Mouse (Mus musculus) hindbrain, embryonic 15.5 days (tissue): Measurements from ENCODE around the gene Dse. TPM values are rescaled to one million over a fixed set of nuclear protein-coding genes. Genes with fewer than 3 reads are reported as not detected.

Source experiments
- ATAC-seq: fragments of 200-750 bp; cut with Nextera tagmentation; 2 replicates; pipeline ENCODE4 v1.8.0; 2017; ENCODE audit warnings: low read depth, moderate number of reproducible peaks, moderate TSS enrichment; ENCODE audit not compliant: low FRiP score
- H3K27ac ChIP-seq: fragments of 300-500 bp; sonication (generic); replicated peaks from 2 replicates; pipeline ENCODE4 v1.5.1; 2015; ENCODE audit warnings: mild to moderate bottlenecking, inconsistent platforms
- H3K27me3 ChIP-seq: fragments of 300-500 bp; sonication (generic); 2 replicates; pipeline ENCODE4 v1.6.1; 2015; ENCODE audit warnings: control low read depth, inconsistent platforms
- H3K36me3 ChIP-seq: fragments of 300-500 bp; sonication (generic); 2 replicates; pipeline ENCODE4 v1.6.1; 2015; ENCODE audit warnings: control low read depth, inconsistent platforms
- H3K4me1 ChIP-seq: fragments of 300-500 bp; sonication (generic); replicated peaks from 2 replicates; pipeline ENCODE4 v1.6.1; 2015; ENCODE audit warnings: control low read depth, inconsistent platforms
- H3K4me2 ChIP-seq: fragments of 300-500 bp; sonication (generic); 2 replicates; pipeline ENCODE4 v1.6.1; 2015; ENCODE audit warnings: moderate library complexity, mild to moderate bottlenecking, inconsistent platforms
- H3K4me3 ChIP-seq: fragments of 300-500 bp; sonication (generic); 2 replicates; pipeline ENCODE4 v1.5.1; 2015; ENCODE audit warnings: mild to moderate bottlenecking, inconsistent platforms
- H3K9ac ChIP-seq: fragments of 300-500 bp; sonication (generic); 2 replicates; pipeline ENCODE4 v1.6.1; 2015; ENCODE audit warnings: inconsistent platforms
- H3K9me3 ChIP-seq: fragments of 300-500 bp; sonication (generic); 2 replicates; pipeline ENCODE4 v1.6.1; 2016; ENCODE audit warnings: control low read depth, inconsistent platforms
- WGBS: fragments of 180-500 bp; shearing (Covaris S2); methylation state at CpG from one replicate; pipeline ENCODE4 v1.1.7; 2015; 5-methylcytosine and 5-hydroxymethylcytosine counted together
- polyA plus RNA-seq: library from polyadenylated mRNA; unstranded; fragments of >200 nt; fragmentation: Nextera tagmentation; extraction: Ambion mirVana; gene quantifications from 2 replicates; pipeline ENCODE4 v1.2.1, GENCODE M21; 2015

The Dse gene
- polyA plus RNA-seq, 1 experiment from 2014 or later: 6.5 TPM

DNA sequence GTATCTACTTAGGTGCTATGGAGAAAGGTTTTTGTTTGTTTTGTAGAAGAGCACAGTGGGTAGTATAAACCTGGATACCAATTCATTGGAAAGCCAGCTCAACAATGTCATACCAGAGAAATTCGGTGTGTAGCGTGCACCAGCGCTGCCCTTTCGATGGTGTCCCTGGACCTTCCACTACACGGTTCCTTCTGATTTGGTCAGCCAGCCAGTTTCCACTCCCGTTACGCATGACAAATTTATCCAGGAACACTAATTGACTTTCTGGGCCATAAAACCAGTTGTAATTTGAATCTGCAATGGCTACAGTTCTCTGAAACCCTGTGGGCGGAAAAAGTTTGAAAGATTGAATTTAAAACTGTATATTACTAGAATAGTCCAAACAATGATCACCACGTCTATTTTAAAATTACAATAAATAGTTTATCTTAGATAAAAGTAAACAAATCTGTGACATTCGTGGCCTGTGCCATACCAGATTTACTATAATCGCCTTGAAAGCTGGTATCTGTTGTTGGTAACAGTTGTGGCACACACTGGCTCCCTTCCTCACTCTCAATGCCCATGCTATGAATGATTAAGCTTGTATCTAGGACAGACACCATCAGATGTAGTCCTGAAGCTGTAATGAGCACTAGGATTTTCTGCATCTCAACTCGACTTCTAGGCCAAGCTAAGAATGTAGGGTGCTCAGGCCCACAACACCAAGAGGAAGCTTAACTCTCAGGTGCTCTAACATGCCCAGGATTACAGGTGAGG, 51.5 kb downstream of the Dse start:
- no peak overlapping the region for H3K27ac ChIP-seq
- no peak overlapping the region for H3K4me2 ChIP-seq
- WGBS: 82% methylated on average over 12 of the region's 12 CpGs
- no peaks in the 10 kb centered on the region for H3K9me3 ChIP-seq
- no peak for ATAC-seq
- no peaks in the 10 kb centered on the region for H3K36me3 ChIP-seq
- no peak overlapping the region for H3K9ac ChIP-seq
- no peaks in the 10 kb centered on the region for H3K27me3 ChIP-seq
- H3K4me1 ChIP-seq: no peaks in the 10 kb centered on the region
- no peak overlapping the region for H3K4me3 ChIP-seq

DNA sequence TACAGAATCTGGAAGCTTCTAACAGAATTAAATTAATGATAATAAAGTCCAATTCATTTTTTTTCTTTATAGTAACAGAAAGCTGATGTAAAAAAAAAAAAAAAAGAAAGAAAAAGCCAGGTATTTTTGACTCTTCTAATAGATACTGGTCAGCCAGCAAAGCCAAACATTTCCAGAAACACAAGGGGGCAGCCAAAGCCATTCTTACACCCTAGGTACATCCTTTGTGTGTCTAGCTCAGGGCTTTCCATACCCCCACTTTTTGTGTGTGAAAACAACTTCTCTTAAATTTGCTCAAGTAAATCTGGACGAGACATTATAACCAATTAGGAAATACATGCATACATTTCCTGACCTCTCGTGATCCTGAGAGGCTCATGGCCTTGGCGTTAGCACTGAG, 55.7 kb downstream of the Dse start:
- Histone ChIP-seq H3K9me3 (no peaks in the 10 kb centered on the region), H3K4me3 (no peak overlapping the region), H3K27me3 (no peaks in the 10 kb centered on the region), H3K4me1 (no peaks in the 10 kb centered on the region), H3K4me2 (no peak overlapping the region), H3K27ac (no peak overlapping the region), H3K36me3 (no peaks in the 10 kb centered on the region), H3K9ac (no peak overlapping the region)
- ATAC-seq: no peak
- 84% methylated on average over 3 of the region's 3 CpGs for WGBS

DNA sequence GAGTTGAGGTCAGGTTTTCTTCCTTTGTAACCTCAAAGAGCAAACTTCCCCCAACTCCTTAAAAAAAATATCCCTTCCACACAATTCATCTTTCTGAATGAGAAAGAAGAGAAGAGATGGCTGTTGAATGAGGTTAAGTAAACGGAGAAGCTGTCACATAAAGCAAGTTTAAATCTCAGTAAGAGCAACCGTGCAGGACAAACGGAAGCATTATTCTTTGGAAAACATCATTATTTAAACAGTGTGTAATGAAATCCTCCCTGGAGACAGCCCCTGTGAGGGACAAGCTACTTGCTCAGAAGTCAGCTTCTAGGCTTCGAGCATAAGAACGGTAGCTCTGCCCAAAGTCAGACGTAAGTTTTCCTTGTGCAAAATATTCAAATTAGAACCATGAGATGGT, 57.1 kb downstream of the Dse start:
- 49% methylated on average over 6 of the region's 6 CpGs for WGBS
- Histone ChIP-seq H3K36me3 (no peaks in the 10 kb centered on the region), H3K9ac (no peak overlapping the region), H3K4me1 (no peaks in the 10 kb centered on the region), H3K4me3 (no peak overlapping the region), H3K9me3 (no peaks in the 10 kb centered on the region), H3K27me3 (no peaks in the 10 kb centered on the region), H3K4me2 (no peak overlapping the region), H3K27ac (no peak overlapping the region)
- ATAC-seq: no peak

DNA sequence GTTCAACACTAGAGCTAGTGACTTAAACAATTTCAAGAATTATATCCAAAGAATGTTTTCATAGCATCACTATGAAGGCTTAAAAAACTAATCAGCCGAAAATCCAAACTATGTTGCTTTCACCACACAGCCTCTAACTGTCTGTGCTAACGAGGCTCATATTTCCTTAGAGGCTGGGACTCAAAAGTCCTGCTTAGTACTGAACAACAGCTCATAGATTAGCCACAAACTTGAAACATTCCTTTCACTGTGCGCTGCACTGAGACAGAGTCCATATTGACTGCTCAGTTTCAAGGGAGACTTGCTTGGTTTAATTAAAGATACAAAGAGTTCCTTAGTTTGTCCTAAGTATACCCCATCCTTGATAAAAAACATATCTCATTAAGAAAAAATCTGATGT, 57.7 kb downstream of the Dse start:
- Histone ChIP-seq H3K4me3 (no peak overlapping the region), H3K27me3 (no peaks in the 10 kb centered on the region), H3K27ac (no peak overlapping the region), H3K4me1 (no peaks in the 10 kb centered on the region), H3K36me3 (no peaks in the 10 kb centered on the region), H3K9me3 (no peaks in the 10 kb centered on the region), H3K4me2 (no peak overlapping the region), H3K9ac (no peak overlapping the region)
- WGBS: 76% methylated on average over 3 of the region's 3 CpGs
- no peak for ATAC-seq

DNA sequence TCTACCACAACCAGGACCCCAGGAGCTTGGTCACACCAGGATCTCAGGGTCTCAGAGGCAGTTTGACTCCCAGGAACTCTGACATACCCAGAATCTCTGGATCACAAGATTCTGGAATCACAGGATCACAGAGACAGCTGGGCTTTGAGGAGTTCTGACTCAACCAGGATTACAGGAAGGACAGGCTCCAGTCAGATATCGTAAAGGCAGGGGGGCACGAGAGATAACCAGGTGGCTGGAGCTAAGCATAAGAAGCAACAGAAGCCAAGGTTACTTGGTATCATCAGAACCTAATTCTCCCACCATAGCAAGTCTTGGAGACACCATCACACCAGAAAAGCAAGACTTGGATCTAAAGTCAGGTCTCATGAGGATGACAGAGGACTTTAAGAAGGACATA, 65.8 kb downstream of the Dse start:
- H3K36me3 ChIP-seq: no peaks in the 10 kb centered on the region
- no peak overlapping the region for H3K4me3 ChIP-seq
- no peak overlapping the region for H3K27ac ChIP-seq
- no peaks in the 10 kb centered on the region for H3K27me3 ChIP-seq
- H3K9ac ChIP-seq: no peak overlapping the region
- 91% methylated on average over 2 of the region's 2 CpGs for WGBS
- ATAC-seq: no peak
- H3K4me1 ChIP-seq: no peaks in the 10 kb centered on the region
- no peaks in the 10 kb centered on the region for H3K9me3 ChIP-seq
- H3K4me2 ChIP-seq: no peak overlapping the region

DNA sequence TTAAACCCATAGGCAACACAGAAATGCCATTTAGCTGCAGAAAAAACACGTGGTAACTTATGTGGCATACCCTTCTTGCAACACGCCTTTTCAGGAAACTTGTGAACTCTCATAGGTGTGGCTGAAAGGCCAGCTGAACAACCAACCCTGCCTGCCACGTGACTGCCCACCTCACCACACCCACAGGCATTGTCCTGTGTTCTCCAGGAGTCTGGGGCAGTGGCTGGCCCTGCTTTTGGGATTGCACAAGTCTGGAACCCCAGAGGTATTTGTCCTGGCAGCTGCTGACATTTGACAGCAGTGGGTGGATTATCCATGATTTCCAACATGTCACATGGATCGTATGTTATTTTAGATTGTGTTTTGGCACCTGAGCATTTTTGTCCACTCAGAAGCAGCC, 67.7 kb downstream of the Dse start:
- Histone ChIP-seq H3K27me3 (no peaks in the 10 kb centered on the region), H3K9ac (no peak overlapping the region), H3K27ac (no peak overlapping the region), H3K4me3 (no peak overlapping the region), H3K9me3 (no peaks in the 10 kb centered on the region), H3K4me2 (no peak overlapping the region), H3K36me3 (no peaks in the 10 kb centered on the region), H3K4me1 (no peaks in the 10 kb centered on the region)
- WGBS: 75% methylated on average over 4 of the region's 4 CpGs
- ATAC-seq: no peak

DNA sequence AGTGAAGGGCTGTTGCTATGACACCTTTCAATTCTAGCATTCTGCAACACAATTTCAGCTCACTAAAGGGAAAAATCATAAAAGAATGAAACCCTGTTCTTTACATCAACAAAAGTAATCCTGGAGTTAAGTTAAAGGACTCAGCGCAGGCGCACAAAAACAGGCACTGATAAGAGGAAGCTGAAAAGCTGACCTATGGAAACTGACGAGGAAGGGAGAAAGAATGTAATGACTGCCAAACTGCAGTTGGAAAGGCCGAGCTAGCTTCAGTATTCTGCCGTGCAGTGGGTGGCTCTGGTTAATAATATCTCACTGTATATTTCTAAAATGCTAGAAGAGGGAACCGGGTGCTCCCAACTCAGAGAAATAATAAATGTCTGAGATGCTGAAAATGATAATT, 69.5 kb downstream of the Dse start:
- 68% methylated on average over 6 of the region's 6 CpGs for WGBS
- Histone ChIP-seq H3K4me1 (no peaks in the 10 kb centered on the region), H3K36me3 (no peaks in the 10 kb centered on the region), H3K27me3 (no peaks in the 10 kb centered on the region), H3K9ac (no peak overlapping the region), H3K27ac (no peak overlapping the region), H3K4me3 (no peak overlapping the region), H3K4me2 (no peak overlapping the region), H3K9me3 (no peaks in the 10 kb centered on the region)
- ATAC-seq: no peak

DNA sequence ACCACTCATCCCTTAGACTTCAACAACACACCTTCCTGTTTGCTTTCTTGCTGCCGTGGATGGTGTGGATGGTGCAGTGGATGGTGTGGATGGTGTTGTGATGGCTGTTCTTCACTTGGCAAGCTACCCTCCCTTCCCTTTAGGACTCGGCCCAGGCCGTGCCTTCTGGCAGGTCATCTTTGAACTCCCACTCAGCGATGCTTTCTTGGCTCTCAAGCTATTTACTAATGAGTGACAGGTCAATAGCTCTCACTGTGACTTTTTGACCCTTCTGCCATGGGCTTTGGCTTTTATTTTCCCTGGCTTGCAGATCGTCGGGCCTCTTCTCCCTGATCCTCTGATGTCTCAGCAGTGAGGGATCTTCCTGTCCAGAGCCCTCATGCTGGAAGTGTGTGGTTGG, 71.1 kb downstream of the Dse start:
- no peak overlapping the region for H3K4me2 ChIP-seq
- H3K9me3 ChIP-seq: no peaks in the 10 kb centered on the region
- H3K27ac ChIP-seq: no peak overlapping the region
- H3K4me3 ChIP-seq: no peak overlapping the region
- H3K27me3 ChIP-seq: no peaks in the 10 kb centered on the region
- no peaks in the 10 kb centered on the region for H3K4me1 ChIP-seq
- ATAC-seq: no peak
- no peak overlapping the region for H3K9ac ChIP-seq
- WGBS: 15% methylated on average over 6 of the region's 6 CpGs
- no peaks in the 10 kb centered on the region for H3K36me3 ChIP-seq

DNA sequence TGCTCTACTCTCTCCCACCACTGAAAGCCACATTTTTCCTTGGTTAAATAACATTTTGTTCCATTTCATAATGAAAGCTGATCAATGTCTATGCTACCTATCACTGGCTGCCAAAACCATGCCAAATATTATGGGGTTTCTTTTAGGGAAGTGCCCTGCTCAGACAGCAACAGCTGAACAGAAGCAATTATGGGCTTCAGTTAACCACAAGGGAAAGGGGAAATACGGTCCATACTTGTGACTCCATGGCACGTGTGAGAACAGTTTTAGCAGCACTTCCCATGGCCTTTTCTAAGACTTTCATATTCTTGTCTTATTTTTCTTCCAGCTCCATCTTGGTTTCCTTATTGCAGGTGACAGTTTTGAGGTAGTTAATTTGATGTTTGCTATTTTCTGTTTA, 76.2 kb downstream of the Dse start:
- 86% methylated on average over 2 of the region's 2 CpGs for WGBS
- Histone ChIP-seq H3K4me2 (no peak overlapping the region), H3K9me3 (no peaks in the 10 kb centered on the region), H3K4me1 (0 out of 2 replicates have a peak, but pooled peaks cover 4% of the 10 kb centered on the region), H3K27me3 (no peaks in the 10 kb centered on the region), H3K36me3 (no peaks in the 10 kb centered on the region), H3K27ac (no peak overlapping the region), H3K9ac (no peak overlapping the region), H3K4me3 (no peak overlapping the region)
- no peak for ATAC-seq

DNA sequence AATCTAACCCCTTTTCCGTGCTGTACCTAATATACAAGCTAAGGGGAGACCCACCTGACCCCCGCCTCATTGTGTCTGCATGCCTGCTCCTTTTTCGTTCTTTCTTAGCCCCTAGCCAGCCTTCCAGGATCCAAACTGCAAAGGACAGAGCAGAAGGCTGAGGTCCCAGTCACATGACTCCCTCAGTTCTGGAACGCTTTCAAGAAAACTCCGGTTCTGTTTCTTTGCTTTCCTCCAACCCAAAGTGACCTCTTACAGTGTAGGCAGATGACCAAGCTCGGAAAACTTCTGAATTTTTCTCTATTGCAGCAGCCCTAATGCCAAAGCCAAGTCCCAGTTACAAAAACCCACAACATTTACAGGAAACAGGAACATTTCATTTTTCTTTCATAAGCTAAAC, 79.1 kb downstream of the Dse start:
- 88% methylated on average over 6 of the region's 6 CpGs for WGBS
- H3K27me3 ChIP-seq: no peaks in the 10 kb centered on the region
- H3K27ac ChIP-seq: no peak overlapping the region
- H3K36me3 ChIP-seq: no peaks in the 10 kb centered on the region
- no peak overlapping the region for H3K4me3 ChIP-seq
- no peak overlapping the region for H3K4me2 ChIP-seq
- H3K9ac ChIP-seq: no peak overlapping the region
- H3K9me3 ChIP-seq: no peaks in the 10 kb centered on the region
- ATAC-seq: no peak
- 0 out of 2 replicates have a peak, but pooled peaks cover 4% of the 10 kb centered on the region for H3K4me1 ChIP-seq

DNA sequence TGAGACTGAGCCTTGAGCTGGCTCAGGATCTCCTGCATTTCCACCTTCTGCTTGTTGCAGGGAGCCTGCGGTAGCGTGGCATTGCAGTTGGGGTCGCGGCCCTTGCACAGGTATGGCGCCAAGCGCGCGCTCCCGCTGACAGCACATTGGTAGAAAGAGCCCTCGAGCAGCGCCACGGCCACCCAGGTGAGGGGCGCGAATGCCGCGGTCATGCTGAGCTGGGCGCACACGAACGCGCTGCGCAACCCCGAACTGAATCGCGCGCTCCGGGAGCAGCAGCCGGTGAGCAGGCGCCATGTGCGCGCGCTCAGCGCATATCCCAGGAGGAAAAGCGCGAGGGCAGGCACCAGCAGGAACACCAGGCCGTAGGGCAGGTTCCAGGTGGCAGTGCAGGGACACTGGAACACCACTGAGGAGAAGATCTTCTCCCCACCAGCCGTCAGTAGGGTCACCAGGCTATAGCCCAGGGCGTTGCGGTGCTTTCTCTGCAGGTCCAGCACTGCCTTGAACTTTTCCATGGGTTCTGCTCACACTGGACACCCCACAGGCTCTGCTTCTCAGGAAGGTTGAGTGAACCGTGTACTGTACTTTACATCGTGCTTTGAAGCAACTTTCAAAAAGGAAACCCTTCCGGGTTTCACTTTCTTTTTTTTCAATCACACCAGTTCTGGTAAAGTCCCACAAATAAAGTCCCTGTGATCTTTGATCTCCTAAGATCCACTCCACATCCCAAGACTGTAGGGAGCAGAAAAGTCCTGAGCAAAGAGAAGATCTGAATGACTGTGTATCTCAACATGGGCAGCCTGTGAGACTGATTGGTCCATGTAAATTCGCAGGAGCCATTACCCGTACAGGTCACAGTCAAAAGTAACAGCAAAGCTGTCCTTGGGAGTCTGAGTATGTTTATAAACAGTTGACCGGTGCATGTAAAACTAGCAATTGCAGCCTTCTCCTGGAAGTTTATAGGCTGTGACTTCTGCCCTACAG, 79.8 kb downstream of the Dse start, which contains the start of gene Calhm6:
Gene Calhm6, minus strand, starts transcription at position 593 of the 987 bp plus-strand sequence.
- no peaks in the 10 kb centered on the region for H3K9me3 ChIP-seq
- peak; percentile 91 for ATAC-seq

DNA sequence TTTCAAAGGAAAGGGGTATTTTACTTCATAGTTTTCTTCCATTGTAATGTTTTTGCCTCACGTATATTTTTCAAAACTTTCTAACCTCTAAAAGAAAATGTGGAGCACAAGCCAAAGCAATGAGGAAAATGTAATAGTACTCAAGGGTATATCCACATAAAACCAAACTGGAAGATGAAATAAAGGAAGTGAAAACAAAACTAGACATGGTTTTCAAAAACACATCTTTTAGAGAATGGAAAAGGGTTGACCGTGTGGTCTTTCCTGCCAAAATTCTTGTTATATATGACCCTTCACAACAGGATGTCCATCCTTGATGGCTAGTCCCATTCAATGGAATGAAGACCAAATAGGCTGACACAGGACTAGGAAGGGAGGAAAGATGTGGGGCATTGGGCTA, 89.1 kb downstream of the Dse start:
- H3K9me3 ChIP-seq: no peaks in the 10 kb centered on the region
- WGBS: 84% methylated on average over 2 of the region's 2 CpGs
- H3K36me3 ChIP-seq: no peaks in the 10 kb centered on the region
- H3K27ac ChIP-seq: no peak overlapping the region
- H3K27me3 ChIP-seq: no peaks in the 10 kb centered on the region
- ATAC-seq: no peak
- H3K4me3 ChIP-seq: no peak overlapping the region
- H3K4me2 ChIP-seq: no peak overlapping the region
- H3K9ac ChIP-seq: no peak overlapping the region
- H3K4me1 ChIP-seq: no peaks in the 10 kb centered on the region

More for the DNA sequence above, 79.8 kb downstream of the Dse start, which contains the start of gene Calhm6:
- Histone ChIP-seq H3K27ac (no peak within 1 kb of the TSS), H3K4me1 (0 out of 2 replicates have a peak, but pooled peaks cover 4% of the 10 kb centered on the region), H3K36me3 (no peaks in the 10 kb centered on the region), H3K4me2 (peak within 1 kb of the TSS; percentile 82), H3K27me3 (no peaks in the 10 kb centered on the region), H3K9ac (peak within 1 kb of the TSS; percentile 42), H3K4me3 (peak within 1 kb of the TSS; percentile 59)
- WGBS: 16% methylated on average over 44 of the region's 44 CpGs
